Mouse (Mus musculus): Measurements from ENCODE around the gene Chil4. TPM values are rescaled to one million over a fixed set of nuclear protein-coding genes. Genes with fewer than 3 reads are reported as not detected.
"Not testable (repeated sequence)": the region's sequence is repeated elsewhere in the genome, so short reads cannot be mapped to it uniquely, and the experiment has no call there.

The Chil4 gene
- polyA plus RNA-seq (2014; fragmentation: Nextera tagmentation; extraction: Ambion mirVana): not detected in 2 replicates

GRCm38 (mm10) chr3:106219407-106219806, at the start of gene Chil4:
Chil4 (minus strand) TSS chr3:106219507.
- 77% methylated on average over 2 of the region's 2 CpGs for WGBS
- no peak within 1 kb of the TSS for H3K9ac ChIP-seq (ENCODE audit: low read length)
- no peaks in the 10 kb centered on the region for H3K27me3 ChIP-seq (ENCODE audit: control insufficient read depth, insufficient read depth, low read length)
- no peak within 1 kb of the TSS for H3K27ac ChIP-seq (replicated peaks in 1 of 2; ENCODE audit: control insufficient read depth in 1 of 2, insufficient read depth in 1 of 2, low read depth in 2 of 2, low read length in 2 of 2)
- no peaks in the 10 kb centered on the region for H3K36me3 ChIP-seq (ENCODE audit: control insufficient read depth, insufficient read depth, low read length)
- H3K4me3 ChIP-seq (ENCODE audit: control insufficient read depth in 1 of 2, insufficient read depth in 1 of 2, low read depth in 1 of 2, low read length in 2 of 2): no peak within 1 kb of the TSS
- no peaks in the 10 kb centered on the region for H3K4me1 ChIP-seq (ENCODE audit: control insufficient read depth in 2 of 2, insufficient read depth in 2 of 2, low read length in 2 of 2)
- H3K4me2 ChIP-seq (ENCODE audit: low read length): no peak within 1 kb of the TSS
- no peak for ATAC-seq (ENCODE audit: insufficient number of reproducible peaks, insufficient read depth, low FRiP score, low read depth)
- H3K9me3 ChIP-seq (ENCODE audit: control insufficient read depth, low read length): no peaks in the 10 kb centered on the region; the same call in 1 of the 2 replicates

DNA sequence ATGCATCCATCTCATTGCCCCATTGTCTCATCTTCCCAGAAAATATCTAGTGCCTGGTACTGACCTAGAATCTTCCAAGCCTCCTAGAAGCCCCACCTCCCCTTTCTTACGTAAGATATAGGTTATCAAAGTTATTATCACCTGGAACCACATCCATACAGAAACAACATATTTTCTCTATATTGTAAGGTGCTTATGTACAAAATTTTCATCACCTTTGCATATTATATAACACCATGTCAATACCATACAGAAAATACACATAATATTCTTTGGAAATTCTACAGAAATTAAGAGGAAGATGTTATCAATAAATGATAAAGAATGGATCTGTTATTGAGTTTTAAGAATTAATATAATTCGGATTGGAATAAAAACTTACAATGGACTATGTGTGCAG, 46.5 kb upstream of the Chil4 start:
- Histone ChIP-seq H3K4me1 (ENCODE audit: control insufficient read depth in 2 of 2, insufficient read depth in 2 of 2, low read length in 2 of 2) (no peaks in the 10 kb centered on the region), H3K4me2 (ENCODE audit: low read length) (no peak overlapping the region), H3K27me3 (ENCODE audit: control insufficient read depth, insufficient read depth, low read length) (no peaks in the 10 kb centered on the region), H3K36me3 (ENCODE audit: control insufficient read depth, insufficient read depth, low read length) (no peaks in the 10 kb centered on the region), H3K27ac (replicated peaks in 1 of 2; ENCODE audit: control insufficient read depth in 1 of 2, insufficient read depth in 1 of 2, low read depth in 2 of 2, low read length in 2 of 2) (no peak overlapping the region), H3K9me3 (ENCODE audit: control insufficient read depth, low read length) (peaks cover 9% of the 10 kb centered on the region), H3K4me3 (ENCODE audit: control insufficient read depth in 1 of 2, insufficient read depth in 1 of 2, low read depth in 1 of 2, low read length in 2 of 2) (no peak overlapping the region), H3K9ac (ENCODE audit: low read length) (no peak overlapping the region)
- 71% methylated on average over 2 of the region's 2 CpGs for WGBS
- no peak for ATAC-seq (ENCODE audit: insufficient number of reproducible peaks, insufficient read depth, low FRiP score, low read depth)

DNA sequence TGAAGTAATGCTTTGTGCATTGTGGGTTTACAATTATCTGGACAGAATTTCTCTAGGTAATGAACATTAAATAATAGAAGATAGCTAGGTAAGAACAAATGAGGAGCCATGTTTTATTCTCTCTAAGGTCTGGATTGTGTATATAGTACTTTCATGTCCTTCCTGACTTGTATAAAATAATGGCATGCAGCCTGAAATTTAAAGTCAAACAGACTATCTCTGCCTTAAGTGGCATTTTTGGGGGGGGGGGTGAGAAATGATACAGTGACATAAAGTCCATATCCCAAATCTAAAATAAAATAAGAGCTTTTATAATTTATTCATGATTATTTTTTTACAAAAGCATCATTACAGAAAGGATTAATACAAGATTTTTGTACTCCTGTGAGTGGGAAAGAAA, 45.5 kb upstream of the Chil4 start:
- Histone ChIP-seq H3K27me3 (ENCODE audit: control insufficient read depth, insufficient read depth, low read length) (no peaks in the 10 kb centered on the region), H3K27ac (replicated peaks in 1 of 2; ENCODE audit: control insufficient read depth in 1 of 2, insufficient read depth in 1 of 2, low read depth in 2 of 2, low read length in 2 of 2) (no peak overlapping the region), H3K4me3 (ENCODE audit: control insufficient read depth in 1 of 2, insufficient read depth in 1 of 2, low read depth in 1 of 2, low read length in 2 of 2) (no peak overlapping the region), H3K9me3 (ENCODE audit: control insufficient read depth, low read length) (peaks cover 11% of the 10 kb centered on the region), H3K4me2 (ENCODE audit: low read length) (no peak overlapping the region), H3K4me1 (ENCODE audit: control insufficient read depth in 2 of 2, insufficient read depth in 2 of 2, low read length in 2 of 2) (no peaks in the 10 kb centered on the region), H3K9ac (ENCODE audit: low read length) (no peak overlapping the region), H3K36me3 (ENCODE audit: control insufficient read depth, insufficient read depth, low read length) (no peaks in the 10 kb centered on the region)
- no peak for ATAC-seq (ENCODE audit: insufficient number of reproducible peaks, insufficient read depth, low FRiP score, low read depth)

DNA sequence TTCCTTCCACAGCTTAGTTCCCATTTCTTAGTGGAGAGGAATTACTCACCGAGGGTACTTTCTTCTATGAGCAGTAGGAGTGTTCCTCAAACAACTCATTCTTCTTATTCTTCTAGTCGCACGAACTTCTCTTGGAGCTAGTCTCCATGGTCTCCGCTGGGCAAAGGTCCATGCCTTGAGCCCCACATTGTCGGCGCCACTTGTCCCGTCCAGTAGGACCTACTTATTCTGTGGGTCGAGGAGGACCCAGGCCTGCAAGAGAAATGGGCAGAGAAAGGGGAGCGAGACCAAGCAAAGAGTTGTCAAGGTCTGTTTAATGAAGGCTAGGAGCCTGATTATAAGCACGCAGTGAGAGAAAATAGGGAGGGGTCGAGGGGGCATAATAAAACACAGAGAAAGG, 37.8 kb upstream of the Chil4 start:
- WGBS: 77% methylated on average over 11 of the region's 11 CpGs
- H3K36me3 ChIP-seq (ENCODE audit: control insufficient read depth, insufficient read depth, low read length); H3K27ac ChIP-seq (replicated peaks in 1 of 2; ENCODE audit: control insufficient read depth in 1 of 2, insufficient read depth in 1 of 2, low read depth in 2 of 2, low read length in 2 of 2); ATAC-seq (ENCODE audit: insufficient number of reproducible peaks, insufficient read depth, low FRiP score, low read depth); H3K4me3 ChIP-seq (ENCODE audit: control insufficient read depth in 1 of 2, insufficient read depth in 1 of 2, low read depth in 1 of 2, low read length in 2 of 2); H3K4me2 ChIP-seq (ENCODE audit: low read length); H3K27me3 ChIP-seq (ENCODE audit: control insufficient read depth, insufficient read depth, low read length); H3K4me1 ChIP-seq (ENCODE audit: control insufficient read depth in 2 of 2, insufficient read depth in 2 of 2, low read length in 2 of 2); H3K9ac ChIP-seq (ENCODE audit: low read length): not testable (repeated sequence)
- peaks cover 44% of the 10 kb centered on the region for H3K9me3 ChIP-seq (ENCODE audit: control insufficient read depth, low read length)

DNA sequence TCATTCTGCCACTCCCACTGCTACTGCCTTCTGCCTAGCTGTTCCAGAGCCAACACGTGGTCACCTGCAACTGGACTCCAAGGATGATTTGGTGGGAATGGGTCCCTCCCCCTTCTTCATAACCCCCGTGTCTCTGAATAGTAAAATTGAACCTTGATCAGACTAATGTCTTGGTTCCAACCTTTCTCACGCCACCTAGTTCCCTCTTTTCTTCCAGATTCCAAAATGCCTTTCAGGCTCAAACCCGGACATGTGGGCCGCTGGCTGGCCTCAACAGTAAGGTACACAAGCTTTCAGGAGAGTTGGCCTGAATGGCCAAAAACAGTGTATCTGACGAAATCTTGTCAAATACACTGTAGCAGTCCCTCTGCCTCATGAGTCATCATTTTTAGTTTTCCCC, 33.4 kb upstream of the Chil4 start:
- no peaks in the 10 kb centered on the region for H3K4me1 ChIP-seq (ENCODE audit: control insufficient read depth in 2 of 2, insufficient read depth in 2 of 2, low read length in 2 of 2)
- no peak overlapping the region for H3K27ac ChIP-seq (replicated peaks in 1 of 2; ENCODE audit: control insufficient read depth in 1 of 2, insufficient read depth in 1 of 2, low read depth in 2 of 2, low read length in 2 of 2)
- no peaks in the 10 kb centered on the region for H3K27me3 ChIP-seq (ENCODE audit: control insufficient read depth, insufficient read depth, low read length)
- no peaks in the 10 kb centered on the region for H3K36me3 ChIP-seq (ENCODE audit: control insufficient read depth, insufficient read depth, low read length)
- H3K9me3 ChIP-seq (ENCODE audit: control insufficient read depth, low read length): peaks cover 35% of the 10 kb centered on the region
- no peak overlapping the region for H3K4me3 ChIP-seq (ENCODE audit: control insufficient read depth in 1 of 2, insufficient read depth in 1 of 2, low read depth in 1 of 2, low read length in 2 of 2)
- no peak overlapping the region for H3K4me2 ChIP-seq (ENCODE audit: low read length)
- 71% methylated on average over 6 of the region's 6 CpGs for whole genome bisulfite sequencing
- no peak for ATAC-seq (ENCODE audit: insufficient number of reproducible peaks, insufficient read depth, low FRiP score, low read depth)
- no peak overlapping the region for H3K9ac ChIP-seq (ENCODE audit: low read length)

- not testable (repeated sequence) for H3K4me1 ChIP-seq (ENCODE audit: control insufficient read depth in 2 of 2, insufficient read depth in 2 of 2, low read length in 2 of 2); H3K4me2 ChIP-seq (ENCODE audit: low read length); ATAC-seq (ENCODE audit: insufficient number of reproducible peaks, insufficient read depth, low FRiP score, low read depth); H3K9ac ChIP-seq (ENCODE audit: low read length); H3K27ac ChIP-seq (replicated peaks in 1 of 2; ENCODE audit: control insufficient read depth in 1 of 2, insufficient read depth in 1 of 2, low read depth in 2 of 2, low read length in 2 of 2); H3K4me3 ChIP-seq (ENCODE audit: control insufficient read depth in 1 of 2, insufficient read depth in 1 of 2, low read depth in 1 of 2, low read length in 2 of 2); H3K27me3 ChIP-seq (ENCODE audit: control insufficient read depth, insufficient read depth, low read length); H3K36me3 ChIP-seq (ENCODE audit: control insufficient read depth, insufficient read depth, low read length)
- WGBS: 61% methylated on average over 5 of the region's 5 CpGs
- H3K9me3 ChIP-seq (ENCODE audit: control insufficient read depth, low read length): peaks cover 24% of the 10 kb centered on the region
Observed at GRCm38 (mm10) chr3:106250763-106251399, 31.6 kb upstream of the Chil4 start.

DNA sequence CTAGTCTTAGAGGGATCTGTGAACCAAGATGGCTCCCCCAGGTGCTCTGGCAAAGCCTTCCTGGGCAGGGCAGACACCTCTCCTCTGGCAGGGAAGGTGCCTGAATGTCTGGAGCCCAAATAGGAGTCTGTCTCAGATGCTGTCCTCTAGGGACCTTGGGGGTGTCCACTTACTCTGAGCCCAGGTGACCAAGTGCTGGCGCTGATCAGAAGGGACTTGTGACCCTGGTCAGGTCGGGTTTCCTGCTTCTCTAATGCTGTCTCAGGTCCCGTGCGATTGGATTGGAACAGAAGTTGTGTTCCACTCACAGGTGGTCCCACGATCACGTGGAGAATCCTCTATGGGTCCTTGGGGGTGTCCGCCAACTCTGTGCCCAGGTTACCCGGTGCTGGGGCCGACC, 28.1 kb upstream of the Chil4 start:
- H3K27me3 ChIP-seq (ENCODE audit: control insufficient read depth, insufficient read depth, low read length); H3K36me3 ChIP-seq (ENCODE audit: control insufficient read depth, insufficient read depth, low read length); H3K4me2 ChIP-seq (ENCODE audit: low read length); ATAC-seq (ENCODE audit: insufficient number of reproducible peaks, insufficient read depth, low FRiP score, low read depth); H3K9ac ChIP-seq (ENCODE audit: low read length); H3K4me3 ChIP-seq (ENCODE audit: control insufficient read depth in 1 of 2, insufficient read depth in 1 of 2, low read depth in 1 of 2, low read length in 2 of 2); H3K27ac ChIP-seq (replicated peaks in 1 of 2; ENCODE audit: control insufficient read depth in 1 of 2, insufficient read depth in 1 of 2, low read depth in 2 of 2, low read length in 2 of 2); H3K4me1 ChIP-seq (ENCODE audit: control insufficient read depth in 2 of 2, insufficient read depth in 2 of 2, low read length in 2 of 2): not testable (repeated sequence)
- WGBS: 73% methylated on average over 9 of the region's 9 CpGs
- H3K9me3 ChIP-seq (ENCODE audit: control insufficient read depth, low read length): peaks cover 20% of the 10 kb centered on the region; the same call in 1 of the 2 replicates

GRCm38 (mm10) chr3:106240210-106240609, 20.9 kb upstream of the Chil4 start:
- not testable (repeated sequence) for ATAC-seq (ENCODE audit: insufficient number of reproducible peaks, insufficient read depth, low FRiP score, low read depth); H3K4me2 ChIP-seq (ENCODE audit: low read length); H3K36me3 ChIP-seq (ENCODE audit: control insufficient read depth, insufficient read depth, low read length); H3K4me3 ChIP-seq (ENCODE audit: control insufficient read depth in 1 of 2, insufficient read depth in 1 of 2, low read depth in 1 of 2, low read length in 2 of 2); H3K4me1 ChIP-seq (ENCODE audit: control insufficient read depth in 2 of 2, insufficient read depth in 2 of 2, low read length in 2 of 2); H3K9ac ChIP-seq (ENCODE audit: low read length); H3K27ac ChIP-seq (replicated peaks in 1 of 2; ENCODE audit: control insufficient read depth in 1 of 2, insufficient read depth in 1 of 2, low read depth in 2 of 2, low read length in 2 of 2); H3K27me3 ChIP-seq (ENCODE audit: control insufficient read depth, insufficient read depth, low read length)
- H3K9me3 ChIP-seq (ENCODE audit: control insufficient read depth, low read length): peaks cover 23% of the 10 kb centered on the region
- 85% methylated on average over 1 of the region's 1 CpGs for WGBS
